Mouse (Mus musculus) myocyte (in vitro differentiated cells): ENCODE data around the gene Krtap3-2.

Source experiments
- CEBPB ChIP-seq: IDR thresholded peaks from 2 replicates; pipeline ENCODE4 v1.6.1; 2011; ENCODE audit warnings: mild to moderate bottlenecking, moderate library complexity; ENCODE audit not compliant: poor library complexity, insufficient read depth, severe bottlenecking
- E2F4 ChIP-seq: IDR thresholded peaks from one replicate; pipeline ENCODE4 v1.6.1; 2011; ENCODE audit warnings: mild to moderate bottlenecking, control low read depth, moderate library complexity; ENCODE audit not compliant: insufficient read depth
- MAX ChIP-seq: IDR thresholded peaks from one replicate; pipeline ENCODE4 v1.6.1; 2011; ENCODE audit warnings: low read depth, mild to moderate bottlenecking, control low read depth
- MYOG ChIP-seq, 3 experiments: IDR thresholded peaks; one replicate each; pipeline ENCODE4 v1.6.1; 2011; ENCODE audit warnings: control low read depth in 2 of 3, low read depth in 2 of 3, mild to moderate bottlenecking in 2 of 3; ENCODE audit not compliant: insufficient read length in 2 of 3, control insufficient read depth in 1 of 3, insufficient read depth in 1 of 3
- POLR2A ChIP-seq: IDR thresholded peaks from one replicate; pipeline ENCODE4 v1.6.1; 2011; ENCODE audit warnings: low read depth, mild to moderate bottlenecking, control low read depth, moderate library complexity; ENCODE audit not compliant: insufficient read length
- POLR2AphosphoS2 ChIP-seq: IDR thresholded peaks from one replicate; pipeline ENCODE4 v1.6.1; 2011; ENCODE audit warnings: low read depth, control low read depth; ENCODE audit not compliant: insufficient read length
- REST ChIP-seq: IDR thresholded peaks from one replicate; pipeline ENCODE4 v1.6.1; 2011; ENCODE audit warnings: mild to moderate bottlenecking, control low read depth, moderate library complexity; ENCODE audit not compliant: insufficient read depth, insufficient read length
- SRF ChIP-seq: IDR thresholded peaks from one replicate; pipeline ENCODE4 v1.6.1; 2011; ENCODE audit warnings: low read depth; ENCODE audit not compliant: control insufficient read depth, insufficient read length
- TCF12 ChIP-seq: IDR thresholded peaks from one replicate; pipeline ENCODE4 v1.6.1; 2011; ENCODE audit warnings: mild to moderate bottlenecking, control low read depth; ENCODE audit not compliant: poor library complexity, insufficient read depth, severe bottlenecking
- USF1 ChIP-seq: IDR thresholded peaks from one replicate; pipeline ENCODE4 v1.6.1; 2011; ENCODE audit warnings: low read depth, mild to moderate bottlenecking, control low read depth, moderate library complexity

GRCm38 (mm10) chr11:99574106-99574505 is 17.5 kb upstream of the Krtap3-2 start:
- TF ChIP-seq SRF: no peak
- TF ChIP-seq POLR2A: no peak
- no peak for TF ChIP-seq CEBPB
- TF ChIP-seq POLR2AphosphoS2: no peak
- TF ChIP-seq MAX: no peak
- no peak for TF ChIP-seq TCF12
- no peak for TF ChIP-seq USF1
- no peak for TF ChIP-seq REST
- no peak for TF ChIP-seq E2F4
- no peak for TF ChIP-seq MYOG (IDR thresholded peaks at IDR 0.05; ENCODE audit: control insufficient read depth in 1 of 3, insufficient read depth in 1 of 3, insufficient read length in 2 of 3, low read depth in 2 of 3)
